Mouse (Mus musculus): ENCODE measurements at regions not wholly inside any gene's neighbourhood (a gene's known extent, or its start where the extent isn't known, plus 50 kb on each side); places are given as distances from the start of the nearest gene placed in this dataset.

DNA sequence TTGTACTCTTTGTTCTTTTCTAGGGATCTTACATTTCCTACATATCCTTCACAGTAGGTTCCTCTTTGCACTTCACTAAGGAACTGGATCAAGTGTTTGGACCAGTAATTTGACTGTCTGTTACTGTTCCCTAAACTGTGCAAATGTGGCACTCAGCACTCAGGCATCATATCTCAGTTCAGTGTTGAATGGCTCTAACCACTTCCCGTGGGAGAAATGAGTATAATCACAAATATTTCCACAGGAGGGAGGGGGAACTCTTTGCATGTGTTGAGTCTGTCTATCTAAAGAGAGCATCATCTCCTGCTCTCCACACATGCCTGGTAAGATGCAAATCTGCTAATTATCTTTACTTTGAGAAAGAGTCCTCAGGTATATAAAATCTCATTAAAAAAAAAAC lies 588.5 kb downstream of the Plod2 start:
- DNase-seq (ENCODE audit: low spot score in 2 of 2), result no peak

DNA sequence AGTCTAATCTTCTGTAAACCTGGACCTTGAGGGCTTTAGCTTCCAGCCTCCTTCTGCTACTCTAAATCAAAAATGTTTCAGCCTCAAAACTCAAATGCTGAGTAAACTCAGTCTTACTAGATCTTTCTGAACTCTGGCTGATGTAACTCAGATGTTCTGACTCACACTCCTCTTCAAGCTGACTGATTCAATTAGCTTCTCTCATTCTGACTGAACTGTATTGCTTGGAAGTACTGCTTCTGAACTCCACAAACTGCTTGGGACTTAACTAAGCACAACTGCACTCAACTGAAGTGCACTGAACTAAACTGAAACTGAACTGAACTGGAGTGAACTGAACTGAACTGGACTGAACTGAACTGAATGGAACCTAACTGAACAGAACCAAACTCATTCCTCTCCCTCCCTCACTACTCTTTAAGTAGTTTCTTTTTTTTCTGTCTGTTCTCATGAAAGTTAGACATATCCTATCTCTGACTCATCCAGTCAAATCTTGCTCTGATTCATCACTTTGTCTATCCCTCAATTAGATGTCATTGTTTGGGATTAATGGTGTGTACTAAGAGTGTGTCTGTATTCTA lies 589.7 kb downstream of the Plod2 start:
- no peak for DNase-seq (ENCODE audit: low spot score in 2 of 2)

DNA sequence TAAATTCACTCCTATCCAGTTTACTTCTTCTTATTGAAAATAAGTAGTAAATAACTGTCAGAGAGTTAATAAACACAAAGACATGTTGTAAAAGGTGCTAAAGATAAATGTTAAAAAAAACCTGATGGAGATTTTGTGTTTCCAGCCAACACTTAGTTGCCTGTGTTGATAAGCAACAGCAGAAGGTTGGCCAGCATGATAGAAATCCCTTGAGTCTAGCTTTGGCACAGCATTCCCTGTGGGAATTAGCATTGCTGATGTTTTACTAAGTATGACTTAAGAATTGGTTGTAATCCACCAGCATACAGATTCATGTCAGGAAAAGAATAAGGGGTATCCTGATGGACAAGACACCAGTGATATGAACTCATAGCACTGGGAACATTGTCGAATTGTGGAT lies 594.3 kb downstream of the Plod2 start:
- no peak for DNase-seq (ENCODE audit: low spot score in 2 of 2)

DNA sequence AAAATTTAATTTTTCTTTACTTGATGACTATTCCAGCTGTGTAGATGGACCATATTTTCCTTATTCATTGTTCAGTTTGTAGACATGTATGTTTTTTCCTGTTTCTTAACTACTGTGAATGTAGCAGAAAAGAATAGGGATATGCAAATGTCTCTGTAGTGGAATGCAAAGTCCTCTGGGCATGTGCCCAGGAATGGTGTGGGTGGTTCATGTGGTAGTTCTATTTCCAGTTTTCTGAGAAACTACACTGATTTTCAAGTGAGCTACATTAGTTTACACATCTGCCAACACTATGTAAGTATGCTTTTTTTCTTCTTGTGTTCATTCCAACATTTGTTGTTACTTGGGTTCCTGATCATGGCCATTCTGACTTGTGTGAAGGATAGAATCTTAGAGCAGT lies 628.0 kb downstream of the Plod2 start:
- DNase-seq (ENCODE audit: low spot score in 2 of 2), result peak; percentile 34 to 76

DNA sequence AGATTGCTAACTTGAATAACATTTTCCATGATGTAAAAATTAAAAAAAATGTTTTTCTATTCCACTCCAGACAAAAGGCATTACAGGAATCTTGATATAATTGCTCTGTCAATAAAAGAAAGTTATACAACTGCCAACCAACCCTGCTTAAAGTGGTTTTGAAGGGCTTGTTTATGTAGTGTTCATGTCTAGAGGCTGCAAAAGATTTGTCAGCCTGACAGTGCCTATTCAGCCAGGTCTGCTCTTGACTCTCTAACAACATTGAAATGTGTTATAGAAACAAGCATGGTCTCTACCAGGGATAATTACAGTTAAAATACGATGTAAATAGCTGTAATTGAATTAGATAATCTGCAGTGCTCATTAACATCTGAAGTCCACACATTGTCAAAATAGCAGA lies 644.6 kb downstream of the Plod2 start:
- no peak for DNase-seq (ENCODE audit: low spot score in 2 of 2)

DNA sequence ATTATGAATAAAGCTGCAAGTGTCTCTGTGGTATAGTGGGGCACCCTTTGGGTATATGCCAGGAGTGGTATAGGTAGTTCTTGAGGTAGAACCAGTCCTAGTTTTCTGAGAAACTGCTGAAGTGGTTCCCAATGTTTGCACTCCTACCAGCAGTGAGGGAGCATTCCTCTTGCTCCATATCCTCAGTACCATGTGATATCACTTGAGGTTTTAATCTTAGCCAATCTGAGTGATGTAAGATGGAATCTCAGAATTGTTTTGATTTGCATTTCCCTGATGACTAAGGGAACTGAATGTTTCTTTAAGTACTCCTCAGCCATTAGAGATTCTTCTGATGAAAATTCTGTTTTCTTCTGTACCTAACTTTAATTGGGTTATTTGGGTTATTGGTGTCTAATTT lies 690.5 kb downstream of the Plod2 start:
- DNase-seq (ENCODE audit: low spot score in 2 of 2), result no peak

DNA sequence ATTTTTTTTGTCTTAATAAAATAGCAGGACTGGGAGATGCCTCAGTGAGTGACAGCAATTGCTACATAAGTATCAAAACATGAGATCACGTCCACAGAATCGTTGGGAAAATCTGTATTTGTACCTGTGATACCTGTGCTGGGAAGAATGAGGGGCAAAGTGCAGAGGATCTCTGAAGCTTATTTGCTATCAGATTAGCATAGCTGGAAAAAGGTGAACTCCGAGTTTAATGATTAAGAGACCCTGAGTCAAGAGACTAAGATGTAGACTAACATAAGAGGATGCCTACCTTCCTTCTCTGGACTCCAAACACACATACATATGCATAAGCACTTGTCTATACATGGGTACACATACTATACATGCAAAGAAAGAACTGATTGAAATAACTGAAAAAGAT lies 710.1 kb downstream of the Plod2 start:
- DNase-seq (ENCODE audit: low spot score in 2 of 2), result no peak

DNA sequence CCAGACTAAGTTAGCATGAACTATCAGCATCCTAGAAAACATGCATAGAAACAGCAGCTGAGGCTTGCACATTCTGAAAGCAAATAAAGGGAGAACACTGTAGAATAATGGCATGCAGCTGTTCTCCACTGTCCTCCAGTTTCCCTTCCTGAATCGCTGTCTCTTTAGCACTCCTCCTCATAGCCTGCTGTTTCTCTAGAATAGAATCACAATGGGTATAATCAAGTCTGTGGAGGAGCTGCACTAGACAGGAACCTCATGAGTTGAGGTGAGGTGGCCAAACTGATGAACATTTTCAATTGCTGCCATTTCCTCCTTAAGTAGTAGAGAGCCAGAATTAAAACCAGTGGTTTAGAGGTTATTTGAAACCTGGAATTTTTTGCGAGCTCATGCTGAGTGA lies 755.3 kb downstream of the Plod2 start:
- no peak for DNase-seq (ENCODE audit: low spot score in 2 of 2)

DNA sequence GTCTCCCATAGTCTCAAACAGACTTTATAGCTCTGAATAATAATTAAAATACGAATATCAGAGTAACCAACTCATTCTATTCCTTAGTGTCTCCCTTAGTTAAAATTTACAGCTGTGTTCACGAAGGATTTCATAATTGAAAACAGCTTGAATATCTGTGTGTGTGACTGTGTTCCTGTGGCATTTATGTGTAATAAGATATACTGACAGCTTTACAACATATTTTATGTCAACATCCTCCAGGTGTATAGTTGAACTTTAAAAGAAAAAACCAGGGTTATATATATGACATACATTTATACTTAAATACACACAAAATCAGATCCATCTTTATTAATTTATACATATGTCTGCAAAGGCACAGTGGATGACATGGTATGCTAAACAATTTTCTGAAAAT lies 764.7 kb downstream of the Plod2 start:
- no peak for DNase-seq (ENCODE audit: low spot score in 2 of 2)

DNA sequence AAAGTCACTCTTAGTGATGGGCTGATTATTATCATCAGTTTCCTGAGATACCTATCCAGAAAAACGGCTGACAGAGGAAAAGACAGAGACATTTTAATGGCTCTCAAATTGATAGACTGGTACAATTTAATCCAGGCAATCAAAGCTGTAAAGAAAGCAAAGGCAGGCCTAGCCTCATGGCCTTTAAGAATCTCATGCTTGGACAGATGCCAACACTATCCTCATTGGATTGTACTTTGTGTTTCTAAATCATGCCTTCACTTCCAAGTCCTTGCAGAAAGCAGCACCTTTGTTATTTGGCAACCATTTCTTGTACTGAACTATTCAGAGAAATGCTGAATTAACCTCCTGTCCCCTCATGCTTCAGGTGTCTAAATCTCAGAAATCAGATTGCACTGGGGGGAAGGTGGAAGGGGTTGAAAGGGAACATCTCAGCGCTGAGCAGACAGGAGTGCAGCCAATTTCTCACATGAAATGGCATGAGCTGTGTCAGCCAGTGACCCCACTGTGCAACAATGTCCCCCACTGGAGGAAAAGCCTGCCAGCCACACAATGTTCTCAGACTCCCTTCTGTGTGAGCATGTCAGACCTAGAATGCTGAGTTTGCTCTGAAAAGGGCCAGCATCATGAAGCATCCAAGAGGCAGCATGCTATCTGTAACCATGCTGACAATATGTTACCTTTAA lies 787.1 kb downstream of the Plod2 start:
- no peak for DNase-seq (ENCODE audit: low spot score in 2 of 2)

Data from right cerebral cortex, postnatal 36 days (tissue).